In genomic region chr10:12878661-12879312, GRCm38 (mm10) we compare ENCODE assay signal across 9 mouse cellular contexts. TPM values are rescaled to one million over a fixed set of nuclear protein-coding genes. Genes with fewer than 3 reads are reported as not detected.
DNase-seq lines count a peak whose midpoint lies in the region; ATAC-seq and TF ChIP-seq lines count a peak whose summit lies in the region.
"Had no signal": no experiment of that assay in that cellular context is flagged by ENCODE, and none has a peak within 500 bp of the region (broad histone marks: within the 10 kb centered on the region; RNA-seq: fewer than 3 reads in every experiment).

No protein-coding gene starts in this region.

- intact Hi-C loops in heart, postnatal 25 days (cut with DNase I): no loop called here

- peaks cover 9% of the 10 kb centered on the region; the same call in 1 of the 2 replicates for H3K4me1 ChIP-seq in lung, embryonic 15.5 days

- peak; percentile 25; the same call in 1 of the 2 replicates for ATAC-seq in lung, embryonic 15.5 days (ENCODE audit: borderline replicate concordance, extremely low read depth, low FRiP score, low TSS enrichment)
- ATAC-seq in activated CD4-positive, CD25-positive, alpha-beta regulatory T cell, adult 4 months: no peak

- no peak overlapping the region for H3ac ChIP-seq in myocyte (ENCODE audit: control insufficient read depth, insufficient read length)

- TF ChIP-seq POLR2A in myocyte (IDR thresholded peaks at IDR 0.05; ENCODE audit: insufficient read length, low read depth): no peak

- H3K4me2 ChIP-seq in lung, embryonic 15.5 days: peak overlapping the region; percentile 25
- H3K4me2 ChIP-seq in myocyte (ENCODE audit: low read depth): peak overlapping the region; percentile 53

- no peaks in the 10 kb centered on the region for H3K79me2 ChIP-seq in myocyte (ENCODE audit: control insufficient read depth, insufficient read depth)

- no peak overlapping the region for H3K9ac ChIP-seq in lung, embryonic 15.5 days

- no peak overlapping the region for H3K4me3 ChIP-seq in lung, embryonic 15.5 days
- H3K4me3 ChIP-seq in myocyte: no peak overlapping the region

- no peak for DNase-seq in lung, postnatal 14 days
- DNase-seq in fibroblast of lung, adult 2 months (ENCODE audit: low read depth): peak; percentile 95
- DNase-seq in heart, postnatal 25 days (ENCODE audit: low spot score): peak; percentile 20
- DNase-seq in cerebellum, postnatal 4 days (ENCODE audit: low spot score in 2 of 2): no peak
- DNase-seq in testis, postnatal 14 days (ENCODE audit: low spot score): no peak

- H3K36me3 ChIP-seq in lung, embryonic 15.5 days: no peaks in the 10 kb centered on the region
- no peaks in the 10 kb centered on the region for H3K36me3 ChIP-seq in myocyte (ENCODE audit: control insufficient read depth, insufficient read depth)

- no peak overlapping the region for H3K27ac ChIP-seq in lung, embryonic 15.5 days
- H3K27ac ChIP-seq: macrophage had no signal

- H3K27me3 ChIP-seq in lung, embryonic 15.5 days: no peaks in the 10 kb centered on the region
- no peaks in the 10 kb centered on the region for H3K27me3 ChIP-seq in myocyte (ENCODE audit: control insufficient read depth, insufficient read depth, insufficient read length)

- H3K9me3 ChIP-seq in lung, embryonic 15.5 days: no peaks in the 10 kb centered on the region

- WGBS in lung, embryonic 15.5 days: 13% methylated on average over 14 of the region's 14 CpGs

TF ChIP-seq in myocyte, 11 proteins besides CTCF, POLR2A, EP300 and RAD21:
- TF ChIP-seq MYOG (IDR thresholded peaks at IDR 0.05; ENCODE audit: control insufficient read depth in 1 of 3, insufficient read depth in 1 of 3, insufficient read length in 2 of 3, low read depth in 2 of 3): peak in 1 of 3 experiments; percentile 39
- no peak for TF ChIP-seq TCF3 (IDR thresholded peaks at IDR 0.05; ENCODE audit: insufficient read length, low read depth)

RNA-seq across cellular contexts. Expression of gene Utrn, which starts 9.6 kb away (rescaled TPM):
- polyA plus RNA-seq in lung, embryonic 15.5 days (2015; fragmentation: Nextera tagmentation; extraction: Ambion mirVana): 62.6 and 78.8 TPM in 2 replicates
- 10 to 100 TPM; 67.1 to 69.4 TPM for total RNA-seq in heart, postnatal 25 days (2021)
- 13.9 TPM for polyA plus RNA-seq in myocyte (2012; fragmentation: generic; extraction: Trizol)
- polyA plus RNA-seq in activated CD4-positive, CD25-positive, alpha-beta regulatory T cell, adult 4 months (2017; shearing (Covaris generic)): 100 to 1,000 TPM; 255 to 319 TPM

Comparison
In these comparisons a context has a peak if more than half of its experiments do, and no peak if none do; other contexts are left out.
1. DNase-seq: peak in fibroblast of lung, adult 2 months (single experiment) and heart, postnatal 25 days (single experiment); none in lung, postnatal 14 days (single experiment), cerebellum, postnatal 4 days (0 of 2) and testis, postnatal 14 days (single experiment).